Mouse (Mus musculus): Measurements from ENCODE around the gene Ctns. TPM values are rescaled to one million over a fixed set of nuclear protein-coding genes. Genes with fewer than 3 reads are reported as not detected.

Gene Ctns
- polyA plus RNA-seq, 1 experiment from 2014 or later, result 17.0 TPM

DNA sequence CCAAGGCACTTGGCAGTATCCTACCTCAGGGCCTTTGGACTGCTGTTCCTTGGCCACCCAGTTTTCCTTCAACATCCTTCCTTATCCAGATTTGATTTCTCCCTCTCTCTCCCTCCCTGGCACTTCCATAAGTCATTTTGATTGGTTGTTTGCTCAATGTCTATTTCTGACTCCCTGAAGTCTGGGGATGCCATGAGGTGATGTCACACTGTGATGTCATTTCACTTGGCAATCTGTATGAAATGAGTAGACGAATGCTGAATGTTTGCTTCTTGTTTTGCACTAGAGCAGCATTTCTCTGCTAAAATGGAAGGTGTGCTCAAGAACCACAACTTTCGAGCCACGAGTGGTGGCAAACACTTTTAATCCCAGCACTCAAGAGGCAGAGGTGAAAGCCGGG is 37.2 kb downstream of the Ctns start:
- Histone ChIP-seq H3K9ac (no peak overlapping the region), H3K27me3 (peaks cover 36% of the 10 kb centered on the region), H3K4me3 (no peak overlapping the region), H3K27ac (no peak overlapping the region), H3K4me1 (peaks cover 9% of the 10 kb centered on the region; the same call in 1 of the 2 replicates), H3K9me3 (replicated peaks) (no peaks in the 10 kb centered on the region), H3K36me3 (ENCODE audit: poor library complexity, severe bottlenecking) (no peaks in the 10 kb centered on the region), H3K4me2 (no peak overlapping the region)
- 91% methylated on average over 4 of the region's 4 CpGs for WGBS
- ATAC-seq, result no peak

- no peak for ATAC-seq
- Histone ChIP-seq H3K27ac (no peak overlapping the region), H3K4me3 (peak overlapping the region; percentile 37), H3K4me1 (peaks cover 9% of the 10 kb centered on the region; the same call in 1 of the 2 replicates), H3K9me3 (replicated peaks) (no peaks in the 10 kb centered on the region), H3K36me3 (ENCODE audit: poor library complexity, severe bottlenecking) (no peaks in the 10 kb centered on the region), H3K9ac (no peak overlapping the region; the same call in 1 of the 2 replicates), H3K4me2 (peak overlapping the region; percentile 64), H3K27me3 (peaks cover 36% of the 10 kb centered on the region)
- 31% methylated on average over 6 of the region's 6 CpGs for WGBS
These were observed 38.0 kb downstream of the Ctns start for GRCm38 (mm10) chr11:73160811-73161200.

GRCm38 (mm10) chr11:73159957-73160810 is 38.7 kb downstream of the Ctns start, which contains the start of gene P2rx5:
TSS of gene P2rx5 (plus strand) at chr11:73160421.
- Histone ChIP-seq H3K9ac (peak within 1 kb of the TSS; percentile 17), H3K4me1 (peaks cover 9% of the 10 kb centered on the region; the same call in 1 of the 2 replicates), H3K4me3 (peak within 1 kb of the TSS; percentile 37), H3K36me3 (ENCODE audit: poor library complexity, severe bottlenecking) (no peaks in the 10 kb centered on the region), H3K27me3 (peaks cover 36% of the 10 kb centered on the region), H3K9me3 (replicated peaks) (no peaks in the 10 kb centered on the region), H3K4me2 (peak within 1 kb of the TSS; percentile 64), H3K27ac (no peak within 1 kb of the TSS)
- 3% methylated on average over 49 of the region's 49 CpGs for WGBS
- ATAC-seq, result no peak

DNA sequence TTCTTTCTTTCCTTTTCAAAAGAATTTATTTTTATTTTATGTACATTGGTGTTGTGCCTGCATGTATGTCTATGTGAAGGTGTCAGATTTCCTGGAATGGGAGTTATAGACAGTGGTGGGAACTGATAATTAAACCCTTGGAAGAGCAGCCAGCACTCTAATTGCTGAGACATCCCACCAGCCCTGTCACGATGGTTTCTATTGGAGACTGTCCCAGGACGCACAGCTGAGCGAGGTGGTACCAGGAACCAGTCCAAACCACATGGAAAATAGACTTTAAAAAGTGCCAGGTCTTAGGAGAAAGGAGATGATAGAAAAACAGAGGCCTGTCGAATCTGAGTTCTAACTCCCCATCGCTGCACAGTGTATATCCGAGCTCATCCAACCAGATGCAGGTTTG is 43.8 kb downstream of the Ctns start:
- WGBS, result 75% methylated on average over 6 of the region's 6 CpGs
- no peak overlapping the region for H3K27ac ChIP-seq
- H3K9ac ChIP-seq, result no peak overlapping the region
- no peaks in the 10 kb centered on the region for H3K9me3 ChIP-seq (replicated peaks)
- H3K36me3 ChIP-seq (ENCODE audit: poor library complexity, severe bottlenecking), result no peaks in the 10 kb centered on the region
- H3K4me2 ChIP-seq, result no peak overlapping the region
- no peak for ATAC-seq
- H3K27me3 ChIP-seq, result peaks cover 19% of the 10 kb centered on the region
- H3K4me3 ChIP-seq, result no peak overlapping the region
- H3K4me1 ChIP-seq, result 0 out of 2 replicates have a peak, but pooled peaks cover under 1% of the 10 kb centered on the region

GRCm38 (mm10) chr11:73148209-73148608 is 50.6 kb downstream of the Ctns start:
- WGBS, result 72% methylated on average over 9 of the region's 9 CpGs
- no peak overlapping the region for H3K4me2 ChIP-seq
- ATAC-seq, result no peak

DNA sequence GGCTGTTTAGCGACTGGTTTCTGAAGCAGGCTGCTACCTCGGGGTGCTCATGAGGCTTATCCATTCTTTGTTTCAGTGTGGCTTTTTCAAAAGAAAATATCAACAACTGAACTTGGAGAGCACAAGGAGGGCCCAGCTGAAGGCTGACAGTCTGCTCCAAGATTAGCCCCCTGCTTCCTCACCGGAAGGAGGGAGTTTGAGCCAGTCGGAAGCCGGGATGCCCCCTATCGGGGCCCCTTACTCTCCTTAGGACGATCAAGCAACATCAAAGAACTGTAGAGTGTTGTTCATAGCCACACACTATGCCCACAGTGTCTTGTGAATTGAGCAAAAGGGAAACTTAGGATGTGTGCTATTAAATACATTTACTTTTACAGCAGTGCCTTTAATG is 51.9 kb downstream of the Ctns start:
- WGBS, result 59% methylated on average over 7 of the region's 7 CpGs

More at GRCm38 (mm10) chr11:73148209-73148608, 50.6 kb downstream of the Ctns start:
- Histone ChIP-seq H3K27me3 (0 out of 2 replicates have a peak, but pooled peaks cover under 1% of the 10 kb centered on the region), H3K36me3 (ENCODE audit: poor library complexity, severe bottlenecking) (no peaks in the 10 kb centered on the region), H3K4me1 (no peaks in the 10 kb centered on the region), H3K9me3 (replicated peaks) (no peaks in the 10 kb centered on the region), H3K9ac (no peak overlapping the region), H3K4me3 (no peak overlapping the region), H3K27ac (no peak overlapping the region)

DNA sequence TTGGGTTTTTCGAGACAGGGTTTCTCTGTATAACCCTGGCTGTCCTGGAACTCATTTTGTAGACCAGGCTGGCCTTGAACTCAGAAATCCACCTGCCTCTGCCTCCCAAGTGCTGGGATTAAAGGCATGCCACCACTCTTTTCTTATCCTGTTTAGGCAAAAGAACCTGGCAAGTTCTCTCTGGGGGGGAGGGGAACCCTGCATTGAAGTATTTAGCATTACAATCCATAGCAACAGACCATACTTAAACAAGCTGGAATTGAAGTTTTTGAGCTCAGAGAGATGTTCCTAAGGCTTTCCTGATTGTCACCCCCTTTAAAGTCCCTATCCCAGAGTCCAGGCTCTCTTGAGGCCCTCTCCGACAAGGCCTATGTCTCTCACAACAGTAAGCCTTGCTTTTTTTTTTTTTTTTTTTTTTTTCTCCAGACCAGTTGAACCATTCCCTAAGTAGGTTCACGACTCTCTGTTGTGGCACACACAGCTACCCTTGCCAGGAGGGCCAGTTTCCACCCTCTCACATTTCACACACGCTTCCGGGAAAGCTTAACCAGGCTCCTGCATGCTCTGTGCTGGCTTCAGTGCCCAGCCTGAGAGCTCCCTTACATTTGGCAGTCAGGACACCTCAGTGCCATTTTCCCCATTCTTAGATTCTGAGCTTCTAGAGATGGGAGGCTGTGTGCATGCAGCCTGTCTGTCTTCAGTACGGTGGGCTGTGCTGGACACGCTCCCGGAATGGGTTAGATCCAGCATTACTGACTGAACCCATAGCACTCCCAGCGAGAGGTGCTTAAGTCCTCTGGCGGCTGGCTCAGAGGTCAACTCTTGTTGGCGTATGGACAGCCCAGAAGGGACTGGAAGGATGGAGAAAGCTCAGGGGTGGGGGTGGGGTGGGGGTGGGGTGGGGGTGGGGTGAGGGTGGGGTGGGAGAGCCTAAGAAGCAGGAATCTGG is 52.5 kb downstream of the Ctns start:
- H3K4me1 ChIP-seq, result no peaks in the 10 kb centered on the region
- WGBS, result 58% methylated on average over 11 of the region's 11 CpGs

More for the DNA sequence above, 51.9 kb downstream of the Ctns start:
- Histone ChIP-seq H3K4me3 (no peak overlapping the region), H3K4me1 (no peaks in the 10 kb centered on the region), H3K36me3 (ENCODE audit: poor library complexity, severe bottlenecking) (no peaks in the 10 kb centered on the region), H3K4me2 (no peak overlapping the region), H3K9ac (no peak overlapping the region), H3K9me3 (replicated peaks) (no peaks in the 10 kb centered on the region), H3K27ac (no peak overlapping the region), H3K27me3 (0 out of 2 replicates have a peak, but pooled peaks cover 2% of the 10 kb centered on the region)
- no peak for ATAC-seq

DNA sequence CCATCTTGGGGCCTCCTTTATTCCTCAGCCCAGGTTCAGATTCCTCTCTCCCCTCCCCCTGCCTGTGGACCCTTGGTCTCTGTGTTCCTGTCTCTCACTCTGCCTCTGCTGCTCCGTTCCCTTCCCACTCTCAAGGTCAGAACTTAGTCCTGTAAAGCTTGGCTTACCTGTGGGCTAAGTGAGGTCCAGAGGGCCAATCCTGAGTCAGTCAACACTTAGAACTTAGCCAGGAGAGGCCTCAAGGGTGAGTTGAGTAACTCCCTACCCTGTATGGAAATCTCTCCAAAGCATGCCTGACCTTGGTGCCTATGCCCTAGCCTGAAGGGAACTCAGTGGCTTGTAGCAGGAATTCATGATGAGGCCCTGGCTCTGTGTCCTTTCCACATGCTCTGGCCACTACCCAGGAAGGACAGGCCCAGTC is 54.6 kb downstream of the Ctns start:
- H3K9me3 ChIP-seq (replicated peaks), result no peaks in the 10 kb centered on the region
- no peaks in the 10 kb centered on the region for H3K4me1 ChIP-seq
- ATAC-seq, result no peak
- H3K36me3 ChIP-seq (ENCODE audit: poor library complexity, severe bottlenecking), result no peaks in the 10 kb centered on the region
- H3K4me2 ChIP-seq, result no peak overlapping the region
- 0 out of 2 replicates have a peak, but pooled peaks cover 2% of the 10 kb centered on the region for H3K27me3 ChIP-seq
- 78% methylated on average over 1 of the region's 1 CpGs for WGBS
- no peak overlapping the region for H3K4me3 ChIP-seq
- no peak overlapping the region for H3K27ac ChIP-seq
- no peak overlapping the region for H3K9ac ChIP-seq

More for the DNA sequence above, 52.5 kb downstream of the Ctns start:
- H3K27ac ChIP-seq, result no peak overlapping the region
- H3K9me3 ChIP-seq (replicated peaks), result no peaks in the 10 kb centered on the region
- no peak overlapping the region for H3K9ac ChIP-seq
- H3K27me3 ChIP-seq, result 0 out of 2 replicates have a peak, but pooled peaks cover 2% of the 10 kb centered on the region
- no peak for ATAC-seq
- no peak overlapping the region for H3K4me2 ChIP-seq
- H3K36me3 ChIP-seq (ENCODE audit: poor library complexity, severe bottlenecking), result no peaks in the 10 kb centered on the region
- no peak overlapping the region for H3K4me3 ChIP-seq

DNA sequence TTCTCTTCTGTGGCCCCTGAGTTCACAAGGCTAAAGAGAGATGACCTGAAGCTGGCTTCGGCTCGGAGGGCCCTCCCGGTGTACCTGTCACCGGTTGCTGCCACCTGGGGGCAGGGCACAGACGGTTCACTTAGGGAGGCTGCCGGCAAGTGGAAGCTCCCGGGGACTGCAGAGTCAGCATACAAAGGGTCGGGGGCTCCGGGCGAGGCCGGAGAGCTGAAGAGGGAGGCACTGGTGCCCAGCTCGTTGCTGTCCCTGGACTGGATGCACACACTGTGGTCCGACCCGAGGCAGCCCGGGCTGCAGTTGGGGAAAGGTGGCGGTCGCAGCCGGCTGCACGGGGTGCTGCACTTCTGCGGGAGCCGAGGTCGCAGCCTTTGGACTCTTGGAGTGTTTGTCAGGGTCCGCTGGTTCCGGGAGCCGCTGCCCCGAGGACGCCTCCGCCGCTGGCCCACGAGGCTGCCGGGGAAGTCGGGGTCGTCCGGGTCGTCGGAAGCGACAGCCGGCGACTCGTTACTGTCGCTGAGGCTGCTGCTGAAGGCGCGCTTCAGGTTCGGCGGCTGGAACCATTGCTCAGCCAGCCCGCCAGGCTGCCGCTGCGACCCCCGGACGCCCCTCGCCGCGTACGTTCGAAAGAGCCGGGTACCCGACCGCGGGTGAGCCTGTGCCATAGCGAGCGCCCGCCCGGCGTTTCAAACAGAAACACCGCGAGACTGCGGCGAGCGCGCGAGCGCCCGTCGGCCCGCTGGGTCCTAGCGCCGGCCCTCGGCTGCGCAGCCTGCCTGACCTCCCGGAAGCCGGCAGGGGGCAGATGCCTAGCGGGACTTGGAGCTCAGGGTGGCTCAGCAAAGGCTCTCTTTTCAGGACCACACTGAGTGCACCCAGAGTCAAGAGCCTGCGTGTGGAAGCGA is 61.0 kb downstream of the Ctns start, which contains the start of gene Haspin:
TSS of gene Haspin (minus strand) at position 704 of the 911 bp plus-strand sequence.
- Histone ChIP-seq H3K36me3 (ENCODE audit: poor library complexity, severe bottlenecking) (peaks cover 23% of the 10 kb centered on the region), H3K9ac (peak within 1 kb of the TSS; percentile 81), H3K27ac (no peak within 1 kb of the TSS), H3K27me3 (no peaks in the 10 kb centered on the region), H3K9me3 (replicated peaks) (no peaks in the 10 kb centered on the region), H3K4me3 (peak within 1 kb of the TSS; percentile 82), H3K4me2 (peak within 1 kb of the TSS; percentile 78), H3K4me1 (peaks cover 38% of the 10 kb centered on the region)
- WGBS, result under 1% methylated on average over 65 of the region's 84 CpGs
- peak; percentile 97 for ATAC-seq

GRCm38 (mm10) chr11:73137116-73137515 is 61.7 kb downstream of the Ctns start:
- peaks cover 30% of the 10 kb centered on the region for H3K36me3 ChIP-seq (ENCODE audit: poor library complexity, severe bottlenecking)
- 39% methylated on average over 11 of the region's 11 CpGs for WGBS
- H3K4me3 ChIP-seq, result peak overlapping the region; percentile 82
- H3K27ac ChIP-seq, result no peak overlapping the region
- peak overlapping the region; percentile 78 for H3K4me2 ChIP-seq
- no peak for ATAC-seq
- H3K4me1 ChIP-seq, result peaks cover 38% of the 10 kb centered on the region
- peak overlapping the region; percentile 81 for H3K9ac ChIP-seq
- H3K27me3 ChIP-seq, result no peaks in the 10 kb centered on the region
- no peaks in the 10 kb centered on the region for H3K9me3 ChIP-seq (replicated peaks)

DNA sequence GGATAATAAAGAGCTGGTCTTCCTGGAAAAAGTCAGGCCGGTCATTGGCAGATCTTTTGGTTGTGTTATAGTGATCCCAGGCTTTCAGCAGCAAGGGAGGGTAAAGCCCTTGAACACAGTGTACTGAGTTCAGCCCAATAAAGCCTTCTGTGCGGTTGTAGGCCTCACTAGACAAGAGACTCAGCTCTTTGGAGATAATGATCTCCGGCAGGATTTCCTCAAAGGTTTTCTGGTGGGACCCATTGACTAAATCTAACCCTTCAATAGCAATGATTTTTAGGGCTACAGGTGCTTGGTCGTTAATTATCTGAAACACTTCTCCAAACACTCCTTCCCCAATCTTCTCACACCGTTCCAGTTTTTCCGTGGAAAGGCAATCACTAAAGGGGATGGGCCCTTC is 62.3 kb downstream of the Ctns start:
- no peak for ATAC-seq
- Histone ChIP-seq H3K27me3 (no peaks in the 10 kb centered on the region), H3K4me2 (peak overlapping the region; percentile 78), H3K4me1 (peaks cover 38% of the 10 kb centered on the region), H3K36me3 (ENCODE audit: poor library complexity, severe bottlenecking) (peaks cover 32% of the 10 kb centered on the region), H3K9ac (peak overlapping the region; percentile 81; the same call in 1 of the 2 replicates), H3K9me3 (replicated peaks) (no peaks in the 10 kb centered on the region), H3K4me3 (peak overlapping the region; percentile 82), H3K27ac (no peak overlapping the region)
- 89% methylated on average over 6 of the region's 6 CpGs for WGBS

Data from forebrain, embryonic 13.5 days (tissue).